Mouse (Mus musculus): ENCODE data around the gene Tia1. TPM values are rescaled to one million over a fixed set of nuclear protein-coding genes. Genes with fewer than 3 reads are reported as not detected.
A peak's percentile ranks its signal among the peaks of the same experiment; 100 is the strongest.

Tia1 gene
- polyA plus RNA-seq, 1 experiment from 2014 or later = 235 TPM

DNA sequence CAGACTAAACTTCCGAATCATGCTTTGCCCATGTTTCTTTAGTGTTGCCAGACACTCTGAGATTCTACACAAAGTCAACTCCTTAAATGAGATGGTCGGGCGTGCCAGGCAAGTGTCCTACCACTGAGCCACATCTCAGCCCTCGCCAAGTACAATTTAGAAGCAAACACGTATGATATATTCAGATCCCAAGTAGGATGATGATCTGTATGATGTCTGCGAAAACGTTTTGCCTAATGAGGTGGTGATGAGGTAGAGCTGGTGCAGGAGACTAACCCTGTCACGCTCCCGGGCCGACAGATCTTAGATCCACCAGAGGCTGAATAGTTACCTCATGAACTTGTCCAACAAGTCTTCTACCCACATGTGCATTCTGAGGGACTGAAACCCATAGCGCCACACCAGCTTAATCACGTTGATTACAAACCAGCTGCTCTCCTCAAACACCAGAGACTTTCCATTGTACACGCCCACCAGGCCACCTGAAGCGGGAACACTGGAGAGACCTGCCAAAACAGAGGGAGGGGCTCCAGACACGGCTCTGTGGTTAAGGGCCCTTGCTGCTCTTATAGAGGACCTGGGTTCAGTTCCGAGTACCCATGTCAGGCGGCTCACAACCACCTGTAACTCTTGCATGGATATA is 9.8 kb upstream of the Tia1 start:
- no peak overlapping the region for H3K4me3 ChIP-seq
- H3K9me3 ChIP-seq (replicated peaks) = no peaks in the 10 kb centered on the region
- DNase-seq (ENCODE audit: low spot score) = no peak
- no peaks in the 10 kb centered on the region for H3K27me3 ChIP-seq (ENCODE audit: low read depth, poor library complexity, severe bottlenecking)
- peaks cover 50% of the 10 kb centered on the region for H3K36me3 ChIP-seq
- WGBS = 93% methylated on average over 17 of the region's 17 CpGs
- H3K27ac ChIP-seq = no peak overlapping the region
- peaks cover 27% of the 10 kb centered on the region for H3K4me1 ChIP-seq

DNA sequence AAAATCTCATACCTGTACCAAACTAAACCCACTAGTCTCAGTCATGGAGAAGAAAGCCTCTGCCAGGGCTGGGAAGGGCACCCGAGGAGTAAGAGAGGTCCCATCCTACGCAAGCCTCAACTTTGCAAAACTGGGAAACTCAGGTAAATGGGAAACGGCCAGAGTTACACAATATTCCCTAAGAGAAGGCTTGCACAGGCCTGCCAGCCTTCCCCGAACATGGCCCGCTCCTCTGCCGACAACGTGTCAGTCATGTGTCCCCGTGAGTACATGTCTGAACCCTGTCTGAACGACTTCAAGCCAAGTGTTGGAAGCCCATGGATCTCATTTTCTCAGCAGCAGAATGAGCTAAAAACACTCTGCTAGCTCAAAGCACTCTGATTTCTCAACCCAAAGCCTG is 9.0 kb upstream of the Tia1 start:
- 96% methylated on average over 9 of the region's 9 CpGs for WGBS
- Histone ChIP-seq H3K9me3 (replicated peaks) (no peaks in the 10 kb centered on the region), H3K27me3 (ENCODE audit: low read depth, poor library complexity, severe bottlenecking) (no peaks in the 10 kb centered on the region), H3K27ac (no peak overlapping the region), H3K4me1 (peaks cover 27% of the 10 kb centered on the region), H3K36me3 (peaks cover 43% of the 10 kb centered on the region), H3K4me3 (no peak overlapping the region)
- no peak for DNase-seq (ENCODE audit: low spot score)

DNA sequence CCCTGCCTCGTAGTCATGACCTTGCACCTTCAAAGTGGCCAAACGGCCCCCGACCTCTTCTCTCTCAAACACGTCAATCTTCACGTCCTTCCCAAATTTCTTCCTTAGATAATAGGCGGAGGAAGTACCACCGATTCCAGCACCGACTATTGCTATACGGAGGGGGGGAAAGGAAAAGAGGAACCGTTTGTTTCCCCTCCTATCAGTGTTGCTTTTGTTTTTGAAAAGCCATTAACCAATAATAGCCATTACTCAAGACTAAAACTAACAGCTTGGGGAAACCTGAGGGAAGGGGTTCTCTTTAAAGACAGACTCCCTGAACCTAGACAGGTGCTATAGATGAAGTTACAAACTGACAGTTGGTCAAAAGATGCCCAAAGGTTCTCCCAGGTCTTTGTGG is 8.1 kb upstream of the Tia1 start:
- no peaks in the 10 kb centered on the region for H3K27me3 ChIP-seq (ENCODE audit: low read depth, poor library complexity, severe bottlenecking)
- peaks cover 30% of the 10 kb centered on the region for H3K4me1 ChIP-seq
- peak overlapping the region; percentile 91 for H3K27ac ChIP-seq
- WGBS = 45% methylated on average over 10 of the region's 10 CpGs
- peak overlapping the region; percentile 92 for H3K4me3 ChIP-seq
- H3K36me3 ChIP-seq = peaks cover 33% of the 10 kb centered on the region
- no peak for DNase-seq (ENCODE audit: low spot score)
- no peaks in the 10 kb centered on the region for H3K9me3 ChIP-seq (replicated peaks)

DNA sequence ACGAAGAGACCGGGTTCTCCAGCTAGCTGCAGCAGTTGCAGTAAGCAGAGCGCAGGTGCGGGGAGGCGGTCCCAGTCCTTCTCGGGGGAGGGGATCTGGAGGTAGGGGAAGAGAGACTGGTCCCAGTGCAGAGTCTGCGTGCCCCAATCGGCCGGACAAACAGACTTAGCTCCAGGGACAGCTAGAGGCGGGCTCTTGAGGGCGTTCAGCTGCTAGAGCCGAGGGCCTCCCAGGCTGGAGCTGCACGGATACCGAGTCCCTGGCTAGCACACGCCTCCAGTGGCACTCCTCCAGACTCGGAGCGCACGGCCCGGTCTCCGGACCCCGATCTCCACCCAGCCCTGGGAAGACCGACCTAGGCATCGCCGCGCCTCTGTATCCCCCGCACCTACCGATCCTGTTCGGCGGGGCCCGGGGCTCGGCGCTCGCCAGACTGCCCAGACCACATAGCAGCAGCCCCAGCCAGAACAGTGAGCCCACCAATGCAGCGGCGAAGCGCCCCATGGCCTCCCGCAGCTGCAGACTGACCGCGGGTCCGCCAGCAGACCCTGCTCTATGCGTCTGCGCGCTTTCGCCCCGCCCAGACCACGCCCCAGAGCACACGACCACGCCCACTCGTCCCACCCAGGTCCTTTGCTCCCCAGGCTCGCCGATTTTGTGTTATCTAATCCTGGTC is 7.3 kb upstream of the Tia1 start, which contains the start of gene Pcyox1:
Gene Pcyox1, minus strand, starts transcription at position 574 of the 676 bp plus-strand sequence.
- Histone ChIP-seq H3K4me1 (peaks cover 30% of the 10 kb centered on the region), H3K36me3 (peaks cover 26% of the 10 kb centered on the region), H3K27me3 (ENCODE audit: low read depth, poor library complexity, severe bottlenecking) (no peaks in the 10 kb centered on the region), H3K9me3 (replicated peaks) (no peaks in the 10 kb centered on the region), H3K4me3 (peak within 1 kb of the TSS; percentile 92), H3K27ac (peak within 1 kb of the TSS; percentile 91)
- under 1% methylated on average over 51 of the region's 51 CpGs for WGBS
- peak; percentile 92 for DNase-seq (ENCODE audit: low spot score)

DNA sequence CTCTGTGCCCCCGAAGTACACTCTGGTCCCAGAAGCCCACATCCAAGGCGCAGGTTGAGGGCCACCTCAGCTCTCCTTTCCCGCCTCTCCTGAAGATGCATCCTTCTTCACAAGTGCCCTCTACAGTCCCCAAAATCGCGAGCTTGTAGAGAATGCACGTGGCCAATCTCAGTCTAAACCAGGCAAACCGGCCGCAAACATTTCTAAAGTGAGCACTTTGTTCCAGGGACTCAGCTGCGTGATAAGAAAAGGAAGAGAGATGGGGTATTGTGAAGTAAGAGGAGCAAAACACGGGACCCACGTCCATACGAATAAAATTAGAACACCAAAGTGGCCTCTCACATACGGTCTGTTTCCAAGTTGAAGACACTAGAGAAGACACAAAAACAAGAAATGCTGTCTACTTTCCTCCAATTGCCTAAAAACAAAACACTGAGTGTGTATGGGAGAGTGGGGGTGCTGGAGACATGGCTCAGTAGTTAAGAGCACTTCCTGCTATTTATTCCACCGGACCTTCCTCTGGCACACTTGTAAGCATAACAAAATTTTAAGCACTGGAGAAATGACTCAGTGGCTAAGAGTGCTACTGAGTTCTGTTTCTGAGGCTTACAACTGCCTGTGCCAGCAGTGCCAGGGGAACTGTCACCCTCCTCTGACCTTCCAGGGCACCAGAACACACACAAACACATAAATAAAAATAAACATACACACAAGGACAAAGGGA is 6.6 kb upstream of the Tia1 start:
- H3K4me1 ChIP-seq = peaks cover 30% of the 10 kb centered on the region
- H3K9me3 ChIP-seq (replicated peaks) = no peaks in the 10 kb centered on the region
- WGBS = 9% methylated on average over 14 of the region's 14 CpGs
- H3K27ac ChIP-seq = peak overlapping the region; percentile 91
- DNase-seq (ENCODE audit: low spot score) = no peak
- no peaks in the 10 kb centered on the region for H3K27me3 ChIP-seq (ENCODE audit: low read depth, poor library complexity, severe bottlenecking)
- peak overlapping the region; percentile 92 for H3K4me3 ChIP-seq
- peaks cover 19% of the 10 kb centered on the region for H3K36me3 ChIP-seq

DNA sequence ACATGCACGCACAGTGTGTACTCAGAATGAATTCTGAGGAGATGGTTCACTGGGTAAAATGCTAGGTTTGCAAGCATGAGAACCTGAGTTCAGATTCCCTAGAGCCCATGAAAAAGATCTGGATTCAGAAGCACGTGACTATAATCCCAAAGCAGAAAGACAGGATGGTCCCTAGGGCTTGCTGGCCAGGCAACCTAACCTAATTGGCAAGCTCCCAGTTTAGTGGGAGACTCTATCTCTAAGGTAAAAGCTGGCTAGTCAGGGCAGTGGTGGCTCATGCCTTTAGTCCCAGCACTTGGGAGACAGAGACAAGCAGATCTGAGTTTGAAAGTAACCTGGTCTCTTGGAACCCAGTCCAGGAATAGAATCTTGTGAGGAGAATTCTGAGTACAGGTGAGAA is 5.0 kb upstream of the Tia1 start:
- H3K4me1 ChIP-seq = peaks cover 30% of the 10 kb centered on the region
- no peak overlapping the region for H3K27ac ChIP-seq
- no peaks in the 10 kb centered on the region for H3K27me3 ChIP-seq (ENCODE audit: low read depth, poor library complexity, severe bottlenecking)
- H3K4me3 ChIP-seq = no peak overlapping the region
- 85% methylated on average over 2 of the region's 2 CpGs for WGBS
- peaks cover 5% of the 10 kb centered on the region; the same call in 1 of the 2 replicates for H3K36me3 ChIP-seq
- DNase-seq (ENCODE audit: low spot score) = no peak
- H3K9me3 ChIP-seq (replicated peaks) = no peaks in the 10 kb centered on the region

DNA sequence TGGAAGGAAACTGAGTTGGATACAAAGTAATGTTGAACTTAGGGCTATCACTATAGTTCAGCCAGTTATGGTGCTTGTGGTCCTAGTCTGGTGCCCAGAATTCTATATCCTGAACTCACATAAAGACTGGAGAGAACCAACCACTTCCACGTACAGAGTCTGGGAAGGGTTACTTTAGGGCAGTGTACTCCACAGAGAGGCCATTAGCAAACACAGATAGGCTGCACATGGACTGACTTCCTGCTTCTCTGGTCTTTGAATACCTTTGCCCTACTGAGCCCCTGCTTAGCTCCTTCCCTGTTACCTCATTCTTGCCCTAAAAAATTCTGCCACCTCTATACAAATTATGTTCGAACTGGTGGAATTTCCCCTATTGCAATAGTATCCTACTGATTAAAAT is 4.0 kb upstream of the Tia1 start:
- 86% methylated on average over 2 of the region's 2 CpGs for WGBS
- no peak for DNase-seq (ENCODE audit: low spot score)
- no peaks in the 10 kb centered on the region for H3K27me3 ChIP-seq (ENCODE audit: low read depth, poor library complexity, severe bottlenecking)
- H3K27ac ChIP-seq = no peak overlapping the region
- no peaks in the 10 kb centered on the region for H3K36me3 ChIP-seq
- peaks cover 27% of the 10 kb centered on the region for H3K4me1 ChIP-seq
- H3K4me3 ChIP-seq = no peak overlapping the region
- no peaks in the 10 kb centered on the region for H3K9me3 ChIP-seq (replicated peaks)

DNA sequence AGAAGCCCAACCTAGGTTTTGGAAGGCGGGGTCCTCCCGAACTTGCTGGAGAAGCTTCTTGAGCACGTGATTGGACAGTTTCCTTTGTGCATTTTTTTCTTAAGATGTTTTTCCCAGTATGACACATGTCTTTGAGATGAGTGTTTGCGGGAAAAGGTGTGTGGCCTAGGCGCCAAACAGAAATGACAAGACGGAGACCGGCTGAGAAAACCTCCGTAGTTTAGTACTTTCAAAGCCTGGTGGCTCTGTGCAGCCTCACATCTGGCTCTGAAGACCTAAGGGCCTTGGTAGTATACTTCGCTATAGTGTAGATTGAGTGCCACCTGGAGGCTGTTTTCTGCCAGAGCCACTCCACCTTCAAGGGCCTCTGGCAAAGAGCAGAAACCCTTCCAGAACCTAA is 3.0 kb upstream of the Tia1 start:
- Histone ChIP-seq H3K4me3 (peak overlapping the region; percentile 40), H3K9me3 (replicated peaks) (no peaks in the 10 kb centered on the region)
- WGBS = 8% methylated on average over 9 of the region's 9 CpGs

DNA sequence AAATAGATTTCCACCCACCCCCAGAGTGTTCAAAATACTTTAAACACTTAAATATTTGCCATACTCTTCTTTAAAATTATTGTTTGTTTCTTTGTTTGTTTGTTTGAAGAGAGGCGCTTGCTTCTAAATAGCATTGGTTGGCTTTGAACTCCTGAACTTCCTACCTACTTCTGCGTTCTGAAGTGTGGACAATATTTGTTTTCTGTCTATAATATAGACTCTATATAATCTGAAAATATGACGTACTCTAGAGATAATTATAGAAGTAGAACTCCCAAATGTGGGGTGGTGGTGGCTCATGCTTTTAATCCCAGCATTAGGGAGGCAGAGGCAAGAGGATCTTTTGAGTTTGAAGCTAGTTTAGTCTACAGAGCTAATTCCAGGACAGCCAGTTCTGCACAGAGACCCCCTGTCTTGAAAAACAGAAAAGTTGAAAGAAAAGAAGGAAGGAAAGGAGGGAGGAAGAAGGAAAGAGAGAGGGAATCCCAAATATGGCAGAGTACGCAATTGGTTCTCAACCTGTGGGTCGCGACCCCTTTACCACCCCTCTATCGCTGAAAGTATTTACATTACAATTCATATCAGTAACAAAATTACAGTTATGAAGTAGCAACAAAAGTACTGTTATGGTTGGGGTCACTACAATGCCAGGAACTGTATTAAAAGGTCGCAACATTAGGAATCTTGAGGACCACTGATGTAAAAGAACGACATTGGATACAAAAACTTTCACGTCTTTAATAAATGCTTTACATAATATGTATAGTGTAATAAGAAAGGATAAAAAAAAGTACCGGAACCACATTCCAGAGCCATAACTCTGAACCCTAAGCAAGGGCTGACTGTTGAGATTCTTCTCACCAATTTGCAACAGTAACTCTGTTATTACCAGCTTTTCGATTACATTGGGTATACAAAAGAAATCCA is 1.1 kb upstream of the Tia1 start:
- Histone ChIP-seq H3K36me3 (peaks cover 17% of the 10 kb centered on the region), H3K4me3 (peak overlapping the region; percentile 92), H3K4me1 (peaks cover 11% of the 10 kb centered on the region; the same call in 1 of the 2 replicates), H3K27ac (peak overlapping the region; percentile 100), H3K27me3 (ENCODE audit: low read depth, poor library complexity, severe bottlenecking) (no peaks in the 10 kb centered on the region), H3K9me3 (replicated peaks) (no peaks in the 10 kb centered on the region)
- DNase-seq (ENCODE audit: low spot score) = peak; percentile 36
- 40% methylated on average over 12 of the region's 12 CpGs for WGBS

More for the DNA sequence above, 3.0 kb upstream of the Tia1 start:
- H3K27ac ChIP-seq = peak overlapping the region; percentile 44; the same call in 1 of the 2 replicates
- H3K27me3 ChIP-seq (ENCODE audit: low read depth, poor library complexity, severe bottlenecking) = no peaks in the 10 kb centered on the region
- DNase-seq (ENCODE audit: low spot score) = peak; percentile 75
- H3K36me3 ChIP-seq = no peaks in the 10 kb centered on the region
- H3K4me1 ChIP-seq = peaks cover 17% of the 10 kb centered on the region

DNA sequence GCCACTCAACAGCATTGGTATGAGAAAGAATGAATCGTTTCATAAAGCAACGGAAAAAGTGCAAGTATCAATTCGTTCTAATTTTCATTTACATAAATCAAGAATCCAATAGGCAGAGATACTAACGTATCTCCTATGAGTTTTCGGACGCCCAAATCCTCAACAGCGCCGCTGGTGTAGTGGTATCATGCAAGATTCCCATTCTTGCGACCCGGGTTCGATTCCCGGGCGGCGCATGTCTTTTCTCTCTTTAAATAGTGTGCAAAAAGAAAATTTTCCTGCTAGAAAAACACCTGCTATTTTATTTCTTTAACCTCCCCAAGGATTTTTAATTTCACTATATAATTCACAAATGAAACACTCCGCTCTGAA is 305 bp upstream of the Tia1 start:
- no peaks in the 10 kb centered on the region for H3K9me3 ChIP-seq (replicated peaks)

DNA sequence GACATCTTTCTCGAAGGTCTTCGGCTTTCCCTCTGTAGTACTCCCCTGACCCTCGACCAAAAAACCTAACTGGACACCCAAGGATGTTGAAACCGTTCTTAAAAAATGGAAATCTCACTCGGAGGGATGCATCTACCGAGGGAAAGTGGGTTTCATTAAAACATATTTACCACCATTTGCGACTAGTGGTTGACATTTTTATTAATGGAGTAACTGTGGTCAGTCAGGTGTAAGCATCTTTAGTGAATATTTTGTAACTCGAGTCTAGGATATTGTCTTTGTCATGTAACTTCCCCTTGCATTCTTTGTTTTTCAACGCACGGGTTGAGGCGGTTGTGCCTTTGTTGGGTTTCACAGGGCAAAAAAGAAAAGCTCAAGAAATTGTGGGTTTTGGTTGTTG is 977 bp downstream of the Tia1 start:
- H3K4me1 ChIP-seq = peaks cover 11% of the 10 kb centered on the region; the same call in 1 of the 2 replicates
- no peaks in the 10 kb centered on the region for H3K27me3 ChIP-seq (ENCODE audit: low read depth, poor library complexity, severe bottlenecking)
- 1% methylated on average over 11 of the region's 11 CpGs for WGBS
- H3K36me3 ChIP-seq = peaks cover 38% of the 10 kb centered on the region
- DNase-seq (ENCODE audit: low spot score) = no peak
- H3K4me3 ChIP-seq = peak overlapping the region; percentile 92
- H3K27ac ChIP-seq = peak overlapping the region; percentile 100
- H3K9me3 ChIP-seq (replicated peaks) = no peaks in the 10 kb centered on the region

More for the DNA sequence above, 305 bp upstream of the Tia1 start:
- WGBS = under 1% methylated on average over 15 of the region's 15 CpGs
- Histone ChIP-seq H3K27ac (peak overlapping the region; percentile 100), H3K4me1 (peaks cover 11% of the 10 kb centered on the region; the same call in 1 of the 2 replicates), H3K36me3 (peaks cover 25% of the 10 kb centered on the region), H3K27me3 (ENCODE audit: low read depth, poor library complexity, severe bottlenecking) (no peaks in the 10 kb centered on the region), H3K4me3 (peak overlapping the region; percentile 92)
- peak; percentile 85 for DNase-seq (ENCODE audit: low spot score)

DNA sequence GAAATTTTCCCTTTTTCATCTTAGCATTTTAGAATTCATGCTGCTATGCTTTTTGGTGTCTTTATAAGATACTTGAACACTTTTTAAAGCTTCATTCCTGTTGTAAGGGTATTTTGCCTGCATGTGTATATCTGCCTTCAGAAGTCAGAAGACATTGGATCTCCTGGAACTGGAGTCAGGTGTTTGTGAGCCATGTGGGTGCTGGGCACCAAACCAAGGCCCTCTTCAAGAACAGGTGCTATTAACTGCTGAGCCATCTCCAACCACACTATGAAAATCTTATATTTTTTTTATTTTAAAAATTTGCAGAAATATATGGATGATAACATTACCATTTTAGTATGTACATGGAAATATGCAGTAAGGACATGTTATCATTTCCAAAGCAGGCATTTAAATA is 2.3 kb downstream of the Tia1 start:
- H3K36me3 ChIP-seq = peaks cover 45% of the 10 kb centered on the region
- H3K27me3 ChIP-seq (ENCODE audit: low read depth, poor library complexity, severe bottlenecking) = no peaks in the 10 kb centered on the region
- no peak overlapping the region for H3K27ac ChIP-seq
- H3K9me3 ChIP-seq (replicated peaks) = no peaks in the 10 kb centered on the region
- H3K4me1 ChIP-seq = peaks cover 8% of the 10 kb centered on the region; the same call in 1 of the 2 replicates
- no peak for DNase-seq (ENCODE audit: low spot score)
- H3K4me3 ChIP-seq = peak overlapping the region; percentile 92
